ENCODE assay signal across 8 mouse cellular contexts in genomic region chrX:152342358-152342901, GRCm38 (mm10). TPM values are rescaled to one million over a fixed set of nuclear protein-coding genes. Genes with fewer than 3 reads are reported as not detected.
DNase-seq lines count a peak whose midpoint lies in the region; ATAC-seq lines count a peak whose summit lies in the region.

Tspyl2 (minus strand) TSS chrX:152342425.

- peak within 1 kb of the TSS; percentile 63 for H3K4me3 ChIP-seq in hindbrain, embryonic 15.5 days

- peak within 1 kb of the TSS; percentile 78 for H3K9ac ChIP-seq in hindbrain, embryonic 15.5 days

- peak; percentile 98 for ATAC-seq in hindbrain, embryonic 15.5 days (ENCODE audit: low FRiP score, low read depth)

- peak; percentile 98 for DNase-seq in R1 (ENCODE audit: low read depth, low spot score)
- DNase-seq in cerebellum, postnatal 25 days: peak; percentile 92 to 96
- DNase-seq in frontal cortex, postnatal 36 days (ENCODE audit: low spot score in 2 of 2): peak; percentile 91 to 94
- DNase-seq in left cerebral cortex, adult 11 months (ENCODE audit: low spot score): peak; percentile 94
- DNase-seq in lung, postnatal 4 days: peak; percentile 93 to 97
- peak; percentile 85 for DNase-seq in retina, postnatal 7 days (ENCODE audit: low read depth, low spot score)
- DNase-seq in urinary bladder, adult 2 months (ENCODE audit: low spot score): peak; percentile 74

- peaks cover 59% of the 10 kb centered on the region for H3K27me3 ChIP-seq in hindbrain, embryonic 15.5 days

- 15% methylated on average over 27 of the region's 27 CpGs for WGBS in hindbrain, embryonic 15.5 days

- peak within 1 kb of the TSS; percentile 91 for H3K27ac ChIP-seq in hindbrain, embryonic 15.5 days (replicated peaks)

- H3K9me3 ChIP-seq in hindbrain, embryonic 15.5 days: no peaks in the 10 kb centered on the region

- H3K4me1 ChIP-seq in hindbrain, embryonic 15.5 days (replicated peaks): peaks cover 21% of the 10 kb centered on the region

- H3K36me3 ChIP-seq in hindbrain, embryonic 15.5 days: peaks cover 13% of the 10 kb centered on the region; the same call in 1 of the 2 replicates

- H3K4me2 ChIP-seq in hindbrain, embryonic 15.5 days: peak within 1 kb of the TSS; percentile 62

RNA-seq across cellular contexts. Expression of gene Tspyl2, which starts in this region (rescaled TPM):
- 53.1 and 63.9 TPM in 2 replicates for polyA plus RNA-seq in hindbrain, embryonic 15.5 days (2015; fragmentation: Nextera tagmentation; extraction: Ambion mirVana)
- polyA plus RNA-seq in urinary bladder, adult 2 months (2012; rRNA removed): 61.4 and 72.4 TPM in 2 replicates

Comparison
In these comparisons a context has a peak if more than half of its experiments do, and no peak if none do; other contexts are left out.
1. Peak in every context shown above with its lines: DNase-seq, ATAC-seq, H3K4me3 ChIP-seq and H3K27ac ChIP-seq.